Mouse (Mus musculus) hindbrain, embryonic 15.5 days (tissue): ENCODE results near the gene Nyx. TPM values are rescaled to one million over a fixed set of nuclear protein-coding genes. Genes with fewer than 3 reads are reported as not detected.

Source experiments
- ATAC-seq: fragments of 200-750 bp; cut with Nextera tagmentation; 2 replicates; pipeline ENCODE4 v1.8.0; 2017; ENCODE audit warnings: low read depth, moderate number of reproducible peaks, moderate TSS enrichment; ENCODE audit not compliant: low FRiP score
- H3K27ac ChIP-seq: fragments of 300-500 bp; sonication (generic); replicated peaks from 2 replicates; pipeline ENCODE4 v1.5.1; 2015; ENCODE audit warnings: mild to moderate bottlenecking, inconsistent platforms
- H3K27me3 ChIP-seq: fragments of 300-500 bp; sonication (generic); 2 replicates; pipeline ENCODE4 v1.6.1; 2015; ENCODE audit warnings: control low read depth, inconsistent platforms
- H3K36me3 ChIP-seq: fragments of 300-500 bp; sonication (generic); 2 replicates; pipeline ENCODE4 v1.6.1; 2015; ENCODE audit warnings: control low read depth, inconsistent platforms
- H3K4me1 ChIP-seq: fragments of 300-500 bp; sonication (generic); replicated peaks from 2 replicates; pipeline ENCODE4 v1.6.1; 2015; ENCODE audit warnings: control low read depth, inconsistent platforms
- H3K4me2 ChIP-seq: fragments of 300-500 bp; sonication (generic); 2 replicates; pipeline ENCODE4 v1.6.1; 2015; ENCODE audit warnings: moderate library complexity, mild to moderate bottlenecking, inconsistent platforms
- H3K4me3 ChIP-seq: fragments of 300-500 bp; sonication (generic); 2 replicates; pipeline ENCODE4 v1.5.1; 2015; ENCODE audit warnings: mild to moderate bottlenecking, inconsistent platforms
- H3K9ac ChIP-seq: fragments of 300-500 bp; sonication (generic); 2 replicates; pipeline ENCODE4 v1.6.1; 2015; ENCODE audit warnings: inconsistent platforms
- H3K9me3 ChIP-seq: fragments of 300-500 bp; sonication (generic); 2 replicates; pipeline ENCODE4 v1.6.1; 2016; ENCODE audit warnings: control low read depth, inconsistent platforms
- WGBS: fragments of 180-500 bp; shearing (Covaris S2); methylation state at CpG from one replicate; pipeline ENCODE4 v1.1.7; 2015; 5-methylcytosine and 5-hydroxymethylcytosine counted together
- polyA plus RNA-seq: library from polyadenylated mRNA; unstranded; fragments of >200 nt; fragmentation: Nextera tagmentation; extraction: Ambion mirVana; gene quantifications from 2 replicates; pipeline ENCODE4 v1.2.1, GENCODE M21; 2015

Nyx gene
- polyA plus RNA-seq, 1 experiment from 2014 or later, result 0.31 TPM

GRCm38 (mm10) chrX:13500284-13500683 lies 34.4 kb downstream of the Nyx start:
- 84% methylated on average over 4 of the region's 4 CpGs for WGBS
- Histone ChIP-seq H3K36me3 (no peaks in the 10 kb centered on the region), H3K27ac (no peak overlapping the region), H3K9ac (no peak overlapping the region), H3K9me3 (no peaks in the 10 kb centered on the region), H3K4me2 (no peak overlapping the region), H3K27me3 (no peaks in the 10 kb centered on the region), H3K4me3 (no peak overlapping the region), H3K4me1 (0 out of 2 replicates have a peak, but pooled peaks cover 3% of the 10 kb centered on the region)
- ATAC-seq, result no peak

- Histone ChIP-seq H3K36me3 (no peaks in the 10 kb centered on the region), H3K4me3 (no peak overlapping the region), H3K27ac (peak overlapping the region; percentile 73), H3K9ac (no peak overlapping the region), H3K27me3 (no peaks in the 10 kb centered on the region), H3K4me1 (0 out of 2 replicates have a peak, but pooled peaks cover 3% of the 10 kb centered on the region), H3K4me2 (peak overlapping the region; percentile 28), H3K9me3 (no peaks in the 10 kb centered on the region)
- WGBS, result 55% methylated on average over 7 of the region's 7 CpGs
- 0 out of 2 replicates have a peak, but pooled peaks have one; percentile 71 for ATAC-seq
These were observed 37.0 kb downstream of the Nyx start for GRCm38 (mm10) chrX:13502862-13503375.

GRCm38 (mm10) chrX:13504389-13504788 lies 38.5 kb downstream of the Nyx start:
- ATAC-seq, result no peak
- Histone ChIP-seq H3K36me3 (no peaks in the 10 kb centered on the region), H3K9ac (no peak overlapping the region), H3K4me1 (0 out of 2 replicates have a peak, but pooled peaks cover 3% of the 10 kb centered on the region), H3K9me3 (no peaks in the 10 kb centered on the region), H3K4me3 (no peak overlapping the region), H3K27ac (no peak overlapping the region), H3K27me3 (no peaks in the 10 kb centered on the region), H3K4me2 (no peak overlapping the region)
- WGBS, result 89% methylated on average over 7 of the region's 7 CpGs

GRCm38 (mm10) chrX:13506376-13506775 lies 40.5 kb downstream of the Nyx start:
- H3K4me1 ChIP-seq, result 0 out of 2 replicates have a peak, but pooled peaks cover 3% of the 10 kb centered on the region
- H3K9me3 ChIP-seq, result no peaks in the 10 kb centered on the region
- ATAC-seq, result no peak
- H3K27me3 ChIP-seq, result no peaks in the 10 kb centered on the region
- no peak overlapping the region for H3K4me3 ChIP-seq
- WGBS, result 54% methylated on average over 2 of the region's 2 CpGs
- H3K36me3 ChIP-seq, result no peaks in the 10 kb centered on the region
- H3K27ac ChIP-seq, result no peak overlapping the region
- H3K4me2 ChIP-seq, result no peak overlapping the region
- no peak overlapping the region for H3K9ac ChIP-seq

- WGBS, result 66% methylated on average over 2 of the region's 2 CpGs
- Histone ChIP-seq H3K4me1 (no peaks in the 10 kb centered on the region), H3K36me3 (no peaks in the 10 kb centered on the region), H3K27ac (no peak overlapping the region), H3K4me2 (no peak overlapping the region), H3K4me3 (no peak overlapping the region), H3K27me3 (no peaks in the 10 kb centered on the region), H3K9me3 (no peaks in the 10 kb centered on the region), H3K9ac (no peak overlapping the region)
- no peak for ATAC-seq
These were observed 47.2 kb downstream of the Nyx start for GRCm38 (mm10) chrX:13513127-13513526.

- no peak overlapping the region for H3K27ac ChIP-seq
- ATAC-seq, result no peak
- H3K4me2 ChIP-seq, result no peak overlapping the region
- H3K4me1 ChIP-seq, result no peaks in the 10 kb centered on the region
- no peaks in the 10 kb centered on the region for H3K9me3 ChIP-seq
- H3K36me3 ChIP-seq, result no peaks in the 10 kb centered on the region
- H3K27me3 ChIP-seq, result no peaks in the 10 kb centered on the region
- WGBS, result 88% methylated on average over 5 of the region's 5 CpGs
- H3K4me3 ChIP-seq, result no peak overlapping the region
- H3K9ac ChIP-seq, result no peak overlapping the region
These were observed 48.0 kb downstream of the Nyx start for GRCm38 (mm10) chrX:13513864-13514263.

- H3K4me2 ChIP-seq, result no peak overlapping the region
These were observed 50.5 kb downstream of the Nyx start for GRCm38 (mm10) chrX:13516451-13516850.

GRCm38 (mm10) chrX:13518019-13518418 lies 52.1 kb downstream of the Nyx start:
- Histone ChIP-seq H3K9ac (no peak overlapping the region), H3K4me3 (no peak overlapping the region), H3K27ac (no peak overlapping the region), H3K27me3 (no peaks in the 10 kb centered on the region), H3K36me3 (no peaks in the 10 kb centered on the region), H3K4me2 (no peak overlapping the region), H3K4me1 (no peaks in the 10 kb centered on the region), H3K9me3 (no peaks in the 10 kb centered on the region)
- 80% methylated on average over 10 of the region's 10 CpGs for WGBS
- ATAC-seq, result no peak

More at GRCm38 (mm10) chrX:13516451-13516850, 50.5 kb downstream of the Nyx start:
- Histone ChIP-seq H3K4me1 (no peaks in the 10 kb centered on the region), H3K27me3 (no peaks in the 10 kb centered on the region), H3K4me3 (no peak overlapping the region), H3K36me3 (no peaks in the 10 kb centered on the region), H3K9ac (no peak overlapping the region), H3K9me3 (no peaks in the 10 kb centered on the region), H3K27ac (no peak overlapping the region)
- ATAC-seq, result no peak
- WGBS, result 90% methylated on average over 6 of the region's 6 CpGs

- Histone ChIP-seq H3K36me3 (no peaks in the 10 kb centered on the region), H3K9ac (no peak overlapping the region), H3K27ac (peak overlapping the region; percentile 53; the same call in 1 of the 2 replicates), H3K4me2 (no peak overlapping the region), H3K9me3 (no peaks in the 10 kb centered on the region), H3K4me1 (no peaks in the 10 kb centered on the region), H3K4me3 (no peak overlapping the region), H3K27me3 (no peaks in the 10 kb centered on the region)
- WGBS, result 66% methylated on average over 4 of the region's 4 CpGs
- ATAC-seq, result no peak
These were observed 53.0 kb downstream of the Nyx start for GRCm38 (mm10) chrX:13518781-13519407.

GRCm38 (mm10) chrX:13519408-13519783 lies 53.5 kb downstream of the Nyx start:
- H3K4me3 ChIP-seq, result no peak overlapping the region
- ATAC-seq, result no peak
- H3K27ac ChIP-seq, result peak overlapping the region; percentile 53; the same call in 1 of the 2 replicates
- H3K36me3 ChIP-seq, result no peaks in the 10 kb centered on the region
- no peaks in the 10 kb centered on the region for H3K9me3 ChIP-seq
- no peak overlapping the region for H3K4me2 ChIP-seq
- H3K4me1 ChIP-seq, result no peaks in the 10 kb centered on the region
- no peak overlapping the region for H3K9ac ChIP-seq
- H3K27me3 ChIP-seq, result no peaks in the 10 kb centered on the region
- WGBS, result 77% methylated on average over 5 of the region's 5 CpGs

- Histone ChIP-seq H3K4me1 (no peaks in the 10 kb centered on the region), H3K27me3 (no peaks in the 10 kb centered on the region), H3K4me2 (no peak overlapping the region), H3K36me3 (0 out of 2 replicates have a peak, but pooled peaks cover 1% of the 10 kb centered on the region), H3K4me3 (no peak overlapping the region), H3K9me3 (no peaks in the 10 kb centered on the region), H3K9ac (no peak overlapping the region), H3K27ac (no peak overlapping the region)
- no peak for ATAC-seq
- 80% methylated on average over 4 of the region's 4 CpGs for WGBS
These were observed 54.7 kb downstream of the Nyx start for GRCm38 (mm10) chrX:13520566-13520965.

GRCm38 (mm10) chrX:13521288-13521687 lies 55.4 kb downstream of the Nyx start:
- no peak for ATAC-seq
- Histone ChIP-seq H3K4me1 (no peaks in the 10 kb centered on the region), H3K4me2 (no peak overlapping the region), H3K9me3 (no peaks in the 10 kb centered on the region), H3K27ac (no peak overlapping the region), H3K27me3 (no peaks in the 10 kb centered on the region), H3K36me3 (0 out of 2 replicates have a peak, but pooled peaks cover 5% of the 10 kb centered on the region), H3K4me3 (no peak overlapping the region), H3K9ac (no peak overlapping the region)
- WGBS, result 68% methylated on average over 8 of the region's 8 CpGs
